Mouse (Mus musculus) lung, embryonic 14.5 days (tissue): Measurements from ENCODE around the gene Chmp1a. TPM values are rescaled to one million over a fixed set of nuclear protein-coding genes. Genes with fewer than 3 reads are reported as not detected.

Source experiments
- ATAC-seq: fragments of 200-750 bp; cut with Nextera tagmentation; 2 replicates; pipeline ENCODE4 v1.8.0; 2017; ENCODE audit warnings: mild to moderate bottlenecking, moderate TSS enrichment, moderate library complexity; ENCODE audit not compliant: insufficient read depth
- DNase-seq: peaks from one replicate; pipeline ENCODE4 v3.0.0-alpha.2; 2015
- H3K27ac ChIP-seq: fragments of 300-500 bp; sonication (generic); 2 replicates; pipeline ENCODE4 v1.5.1; 2014; ENCODE audit warnings: low read depth, mild to moderate bottlenecking, moderate library complexity
- H3K27me3 ChIP-seq: fragments of 300-500 bp; sonication (generic); 2 replicates; pipeline ENCODE4 v1.6.1; 2014; ENCODE audit warnings: low read length, control low read depth; ENCODE audit not compliant: insufficient read depth
- H3K36me3 ChIP-seq: fragments of 300-500 bp; sonication (generic); 2 replicates; pipeline ENCODE4 v1.6.1; 2014; ENCODE audit warnings: control low read depth; ENCODE audit not compliant: insufficient read depth
- H3K4me1 ChIP-seq: fragments of 300-500 bp; sonication (generic); 2 replicates; pipeline ENCODE4 v1.6.1; 2014; ENCODE audit warnings: antibody characterized with exemption, control low read depth; ENCODE audit not compliant: insufficient read depth
- H3K4me2 ChIP-seq: fragments of 300-500 bp; sonication (generic); 2 replicates; pipeline ENCODE4 v1.6.1; 2014; ENCODE audit warnings: mild to moderate bottlenecking
- H3K4me3 ChIP-seq: fragments of 300-500 bp; sonication (generic); 2 replicates; pipeline ENCODE4 v1.5.1; 2014; ENCODE audit warnings: low read depth, low read length
- H3K9ac ChIP-seq: fragments of 300-500 bp; sonication (generic); 2 replicates; pipeline ENCODE4 v1.6.1; 2014
- H3K9me3 ChIP-seq: fragments of 300-500 bp; sonication (generic); 2 replicates; pipeline ENCODE4 v1.6.1; 2016; ENCODE audit warnings: low read depth, low read length, control low read depth
- CTCF ChIP-seq: IDR thresholded peaks from 2 replicates; pipeline ENCODE4 v1.5.1; 2016; ENCODE audit warnings: antibody characterized with exemption, low read depth
- WGBS: fragments of 180-500 bp; shearing (Covaris S2); extraction: QIAGEN DNeasy Blood & Tissue Kit; methylation state at CpG from one replicate; pipeline ENCODE4 v1.1.7; 2014; 5-methylcytosine and 5-hydroxymethylcytosine counted together
- polyA plus RNA-seq: library from polyadenylated mRNA; unstranded; fragments of >200 nt; fragmentation: Nextera tagmentation; extraction: Ambion mirVana; gene quantifications from 2 replicates; pipeline ENCODE4 v1.2.1, GENCODE M21; 2014

Gene Chmp1a
- polyA plus RNA-seq, 1 experiment from 2014 or later = 108 TPM

GRCm38 (mm10) chr8:123242107-123242923, 29.8 kb upstream of the Chmp1a start:
- no peak for ATAC-seq
- H3K36me3 ChIP-seq = peaks cover 51% of the 10 kb centered on the region
- H3K4me2 ChIP-seq = no peak overlapping the region
- H3K4me3 ChIP-seq = no peak overlapping the region
- WGBS = 74% methylated on average over 7 of the region's 7 CpGs
- H3K9me3 ChIP-seq = no peaks in the 10 kb centered on the region
- no peak for DNase-seq
- no peak for TF ChIP-seq CTCF
- no peak overlapping the region for H3K9ac ChIP-seq
- no peak overlapping the region for H3K27ac ChIP-seq
- no peaks in the 10 kb centered on the region; the same call in 1 of the 2 replicates for H3K27me3 ChIP-seq
- H3K4me1 ChIP-seq = no peaks in the 10 kb centered on the region

GRCm38 (mm10) chr8:123239398-123239797, 26.8 kb upstream of the Chmp1a start:
- TF ChIP-seq CTCF = no peak
- Histone ChIP-seq H3K36me3 (peaks cover 22% of the 10 kb centered on the region), H3K27me3 (peaks cover 15% of the 10 kb centered on the region; the same call in 1 of the 2 replicates), H3K4me3 (no peak overlapping the region), H3K27ac (no peak overlapping the region), H3K4me2 (no peak overlapping the region), H3K9ac (no peak overlapping the region), H3K9me3 (no peaks in the 10 kb centered on the region), H3K4me1 (0 out of 2 replicates have a peak, but pooled peaks cover 6% of the 10 kb centered on the region)
- DNase-seq (no peak), ATAC-seq (no peak)
- WGBS = 85% methylated on average over 10 of the region's 10 CpGs

DNA sequence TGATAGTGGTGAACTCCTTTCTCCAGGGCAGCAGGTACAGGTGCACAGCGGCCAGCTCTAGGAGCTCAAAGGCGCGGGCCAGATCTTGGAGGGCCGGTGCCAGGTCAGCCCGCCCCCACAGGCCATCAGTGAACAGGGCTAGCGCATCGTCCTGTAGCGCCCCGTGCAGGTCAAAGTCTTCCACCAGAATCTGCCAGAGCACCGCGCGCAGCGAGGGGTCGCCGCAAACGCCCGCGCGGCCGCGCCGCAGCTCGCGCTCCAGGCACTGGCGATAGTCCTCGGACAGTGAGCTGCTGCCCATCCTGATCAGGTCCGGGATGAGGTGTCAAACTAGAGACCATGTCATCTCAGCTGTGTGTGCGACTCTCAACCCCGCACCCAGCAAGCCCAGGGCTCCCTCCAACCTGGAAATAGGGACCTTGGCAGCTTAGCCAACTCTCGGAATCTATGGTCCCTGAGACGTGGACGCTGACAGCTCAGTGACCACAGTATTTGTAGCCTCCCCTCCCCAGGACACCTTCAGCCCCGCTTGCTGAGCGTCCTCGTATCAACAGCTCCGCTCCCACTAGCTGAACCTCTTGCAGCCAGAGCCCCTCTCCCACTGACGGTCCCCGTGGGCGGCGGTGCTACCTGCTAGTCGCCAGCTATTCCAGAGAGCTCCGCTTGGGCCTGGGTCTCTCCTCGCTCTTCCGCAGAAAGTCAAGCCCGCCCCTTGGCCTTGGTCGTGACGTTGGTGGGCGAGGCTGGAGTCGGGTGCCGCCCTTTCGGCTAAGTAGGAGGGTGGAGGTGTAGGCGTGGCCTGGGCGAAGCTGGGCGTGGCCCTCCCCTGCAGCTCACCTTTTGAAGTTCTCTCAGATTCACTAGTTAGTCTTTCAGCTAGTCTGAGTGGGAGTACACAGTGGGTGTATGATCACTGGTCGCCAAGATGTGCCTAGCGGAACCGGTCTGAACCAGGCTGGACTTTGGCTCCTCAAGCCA, 23.2 kb upstream of the Chmp1a start, which contains the start of gene Spata2l:
Spata2l (minus strand) TSS at position 714 of the 978 bp plus-strand sequence.
- Histone ChIP-seq H3K4me2 (peak within 1 kb of the TSS; percentile 93), H3K9ac (peak within 1 kb of the TSS; percentile 58), H3K36me3 (no peaks in the 10 kb centered on the region), H3K9me3 (no peaks in the 10 kb centered on the region), H3K4me3 (peak within 1 kb of the TSS; percentile 56), H3K27me3 (peaks cover 21% of the 10 kb centered on the region; the same call in 1 of the 2 replicates), H3K4me1 (0 out of 2 replicates have a peak, but pooled peaks cover 6% of the 10 kb centered on the region), H3K27ac (no peak within 1 kb of the TSS)
- WGBS = 2% methylated on average over 57 of the region's 57 CpGs
- peak; percentile 92 for DNase-seq
- TF ChIP-seq CTCF = peak; percentile 29; the same call in 1 of the 2 replicates
- ATAC-seq = peak; percentile 86

DNA sequence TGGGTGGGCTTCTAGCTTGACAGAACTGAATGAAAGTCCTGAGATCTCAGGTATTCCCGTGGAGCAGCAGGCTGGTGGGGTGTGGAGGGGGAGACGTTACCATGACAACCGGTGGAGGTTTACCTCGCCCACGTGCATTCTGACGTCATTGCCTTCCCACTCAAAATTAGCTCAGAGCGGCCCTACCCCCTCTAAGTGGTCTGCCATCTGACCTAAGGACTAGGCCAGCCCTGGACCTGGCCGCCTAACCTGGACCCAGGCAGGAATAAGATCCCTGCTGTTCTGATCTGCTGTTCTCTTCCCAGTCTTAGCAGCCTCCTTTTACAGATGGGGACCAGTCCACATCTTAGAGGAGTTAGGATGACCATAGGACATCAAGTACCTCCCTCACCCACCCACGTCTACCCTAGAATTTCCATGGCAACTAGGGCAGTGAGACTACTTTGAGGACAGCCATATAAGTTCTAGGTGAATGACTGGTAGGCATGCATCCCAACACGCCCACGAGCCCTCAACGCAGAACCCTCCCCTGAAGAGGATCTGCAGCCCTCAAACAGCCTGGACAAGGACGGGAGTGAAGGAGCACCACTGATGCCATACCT, 22.5 kb upstream of the Chmp1a start:
- peak overlapping the region; percentile 56 for H3K4me3 ChIP-seq
- ATAC-seq (no peak), DNase-seq (peak; percentile 27)
- H3K27me3 ChIP-seq = peaks cover 21% of the 10 kb centered on the region; the same call in 1 of the 2 replicates
- H3K4me1 ChIP-seq = 0 out of 2 replicates have a peak, but pooled peaks cover 6% of the 10 kb centered on the region
- no peak for TF ChIP-seq CTCF
- H3K9me3 ChIP-seq = no peaks in the 10 kb centered on the region
- H3K9ac ChIP-seq = peak overlapping the region; percentile 58
- H3K4me2 ChIP-seq = peak overlapping the region; percentile 93
- WGBS = 31% methylated on average over 13 of the region's 13 CpGs
- H3K27ac ChIP-seq = no peak overlapping the region
- H3K36me3 ChIP-seq = no peaks in the 10 kb centered on the region

- Histone ChIP-seq H3K4me1 (0 out of 2 replicates have a peak, but pooled peaks cover 6% of the 10 kb centered on the region), H3K4me2 (no peak overlapping the region), H3K9ac (no peak overlapping the region), H3K27ac (no peak overlapping the region), H3K9me3 (no peaks in the 10 kb centered on the region), H3K4me3 (no peak overlapping the region), H3K36me3 (peaks cover 7% of the 10 kb centered on the region; the same call in 1 of the 2 replicates), H3K27me3 (peaks cover 21% of the 10 kb centered on the region; the same call in 1 of the 2 replicates)
- DNase-seq = no peak
- no peak for TF ChIP-seq CTCF
- WGBS = 76% methylated on average over 11 of the region's 11 CpGs
- ATAC-seq = no peak
Observed at GRCm38 (mm10) chr8:123233760-123234159, 21.2 kb upstream of the Chmp1a start.

- WGBS = 58% methylated on average over 13 of the region's 13 CpGs
- 0 out of 2 replicates have a peak, but pooled peaks cover 6% of the 10 kb centered on the region for H3K4me1 ChIP-seq
- no peak for TF ChIP-seq CTCF
Observed at GRCm38 (mm10) chr8:123233300-123233699, 20.7 kb upstream of the Chmp1a start.

More at GRCm38 (mm10) chr8:123233300-123233699, 20.7 kb upstream of the Chmp1a start:
- no peak overlapping the region for H3K27ac ChIP-seq
- no peak overlapping the region for H3K9ac ChIP-seq
- H3K27me3 ChIP-seq = peaks cover 21% of the 10 kb centered on the region; the same call in 1 of the 2 replicates
- DNase-seq (no peak), ATAC-seq (no peak)
- no peak overlapping the region for H3K4me3 ChIP-seq
- H3K9me3 ChIP-seq = no peaks in the 10 kb centered on the region
- no peak overlapping the region for H3K4me2 ChIP-seq
- peaks cover 12% of the 10 kb centered on the region; the same call in 1 of the 2 replicates for H3K36me3 ChIP-seq
